Mouse (Mus musculus) small intestine, adult 2 months (tissue): Measurements from ENCODE around the gene Apba2. TPM values are rescaled to one million over a fixed set of nuclear protein-coding genes. Genes with fewer than 3 reads are reported as not detected.

Source experiments
- H3K27ac ChIP-seq: fragments of 200-500 bp; 2 replicates; pipeline ENCODE4 v1.5.1; 2012; ENCODE audit warnings: low read depth, low read length, control low read depth, inconsistent platforms; ENCODE audit not compliant: insufficient read depth
- H3K27me3 ChIP-seq: fragments of 200-500 bp; 2 replicates; pipeline ENCODE4 v1.6.1; 2012; ENCODE audit warnings: mild to moderate bottlenecking, moderate library complexity, low read length, inconsistent platforms; ENCODE audit not compliant: control insufficient read depth, insufficient read depth
- H3K36me3 ChIP-seq: fragments of 200-500 bp; 2 replicates; pipeline ENCODE4 v1.6.1; 2012; ENCODE audit warnings: mild to moderate bottlenecking, low read length, control low read depth, inconsistent platforms; ENCODE audit not compliant: control insufficient read depth, insufficient read depth
- H3K4me1 ChIP-seq: fragments of 200-500 bp; 2 replicates; pipeline ENCODE4 v1.6.1; 2012; ENCODE audit warnings: low read length, inconsistent platforms, mixed read lengths; ENCODE audit not compliant: control insufficient read depth, insufficient read depth, insufficient read length
- H3K4me3 ChIP-seq: fragments of 200-500 bp; 2 replicates; pipeline ENCODE4 v1.5.1; 2012; ENCODE audit warnings: low read depth, mild to moderate bottlenecking, control low read depth, inconsistent platforms, low read length, moderate library complexity
- CTCF ChIP-seq: fragments of 200-500 bp; IDR thresholded peaks from 2 replicates; pipeline ENCODE4 v1.5.1; 2012; ENCODE audit warnings: low read depth, mild to moderate bottlenecking, control low read depth, inconsistent platforms, low read length, moderate library complexity, mixed read lengths; ENCODE audit not compliant: insufficient replicate concordance, insufficient read length; ENCODE audit errors: extremely low read depth
- POLR2A ChIP-seq: fragments of 200-500 bp; IDR thresholded peaks from 2 replicates; pipeline ENCODE4 v1.6.1; 2012; ENCODE audit warnings: low read depth, mild to moderate bottlenecking, control low read depth, inconsistent platforms, low read length, moderate library complexity
- WGBS: fragments of 180-500 bp; shearing (Covaris S2); methylation state at CpG from one replicate; pipeline ENCODE4 v1.1.7; 2018; 5-methylcytosine and 5-hydroxymethylcytosine counted together
- polyA plus RNA-seq: library from polyadenylated mRNA; depleted of rRNA; stranded (reverse); fragments of >200 nt; gene quantifications from 2 replicates; pipeline ENCODE4 v1.2.3, GENCODE M21; 2012

The Apba2 gene
- polyA plus RNA-seq, 1 experiment = 3.0 TPM

DNA sequence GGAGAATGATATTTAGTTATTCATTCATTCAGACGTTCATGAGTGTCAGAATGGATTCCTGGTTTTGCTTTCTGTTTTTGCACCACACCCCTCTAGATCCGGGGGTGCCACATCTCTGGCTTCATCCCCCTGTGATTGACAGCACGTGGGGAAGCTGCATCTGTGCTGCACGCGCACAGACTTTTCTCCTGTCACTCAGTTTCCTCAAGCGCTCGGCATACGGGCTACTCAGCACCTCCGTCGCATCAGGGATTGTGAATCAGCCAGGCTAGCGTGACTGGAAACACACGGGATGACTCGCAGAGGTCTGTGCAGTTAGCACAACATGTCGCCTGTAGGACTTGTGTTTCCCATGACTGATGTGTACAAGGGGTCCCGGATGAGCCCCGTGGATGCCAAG lies 72.6 kb downstream of the Apba2 start:
- 81% methylated on average over 16 of the region's 16 CpGs for WGBS
- TF ChIP-seq CTCF = no peak
- TF ChIP-seq POLR2A = no peak
- H3K27ac ChIP-seq = no peak overlapping the region

DNA sequence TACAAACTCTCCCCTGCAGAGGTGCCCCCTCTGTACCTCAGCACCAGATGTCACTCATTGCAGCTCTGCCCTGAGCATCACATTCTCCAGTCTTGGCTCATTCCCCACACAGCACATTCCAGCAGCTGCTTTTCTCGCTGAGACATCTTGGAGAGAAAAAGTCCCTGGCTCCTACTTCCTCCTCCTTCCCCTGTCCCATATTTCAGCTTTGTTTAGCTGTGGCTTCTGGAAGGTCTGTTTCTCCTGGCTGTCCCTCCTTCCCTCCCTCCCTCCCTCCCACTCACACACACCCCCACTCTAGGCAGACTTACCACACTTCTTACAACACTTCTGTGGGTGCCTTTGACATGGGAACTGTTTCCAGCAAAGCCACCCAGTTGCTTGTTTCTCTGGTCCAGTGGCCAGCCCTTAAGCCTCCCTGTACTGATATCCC lies 75.0 kb downstream of the Apba2 start:
- Histone ChIP-seq H3K4me3 (no peak overlapping the region), H3K36me3 (no peaks in the 10 kb centered on the region), H3K27me3 (no peaks in the 10 kb centered on the region), H3K27ac (no peak overlapping the region; the same call in 1 of the 2 replicates), H3K4me1 (no peaks in the 10 kb centered on the region)
- WGBS = 36% methylated on average over 1 of the region's 1 CpGs
- TF ChIP-seq POLR2A (no peak), CTCF (no peak)

More for the DNA sequence above, 72.6 kb downstream of the Apba2 start:
- Histone ChIP-seq H3K36me3 (no peaks in the 10 kb centered on the region), H3K27me3 (no peaks in the 10 kb centered on the region), H3K4me3 (no peak overlapping the region), H3K4me1 (no peaks in the 10 kb centered on the region)

DNA sequence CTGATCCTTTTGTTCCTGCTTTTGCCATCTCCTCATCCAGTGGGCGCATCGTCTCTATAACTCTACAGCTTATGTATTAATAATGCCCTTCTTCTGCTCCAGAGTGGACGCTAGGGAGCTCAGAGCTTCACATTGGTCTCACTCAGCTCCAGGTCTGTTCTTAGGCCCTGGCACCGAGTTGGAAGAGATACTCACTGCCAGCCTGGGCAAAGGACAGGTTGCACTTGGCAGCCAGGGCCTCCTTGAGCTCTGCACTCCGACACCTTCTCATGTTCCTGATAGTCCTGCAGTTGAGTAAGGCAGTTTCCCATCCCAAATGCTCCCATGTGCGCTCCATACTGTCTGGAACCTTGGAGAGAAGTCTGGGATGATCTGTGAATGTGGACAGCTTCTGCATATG lies 76.7 kb downstream of the Apba2 start:
- H3K27ac ChIP-seq = no peak overlapping the region
- H3K4me3 ChIP-seq = no peak overlapping the region
- 80% methylated on average over 6 of the region's 6 CpGs for WGBS
- no peaks in the 10 kb centered on the region for H3K27me3 ChIP-seq
- no peaks in the 10 kb centered on the region for H3K36me3 ChIP-seq
- H3K4me1 ChIP-seq = no peaks in the 10 kb centered on the region
- TF ChIP-seq POLR2A = no peak
- TF ChIP-seq CTCF = no peak

DNA sequence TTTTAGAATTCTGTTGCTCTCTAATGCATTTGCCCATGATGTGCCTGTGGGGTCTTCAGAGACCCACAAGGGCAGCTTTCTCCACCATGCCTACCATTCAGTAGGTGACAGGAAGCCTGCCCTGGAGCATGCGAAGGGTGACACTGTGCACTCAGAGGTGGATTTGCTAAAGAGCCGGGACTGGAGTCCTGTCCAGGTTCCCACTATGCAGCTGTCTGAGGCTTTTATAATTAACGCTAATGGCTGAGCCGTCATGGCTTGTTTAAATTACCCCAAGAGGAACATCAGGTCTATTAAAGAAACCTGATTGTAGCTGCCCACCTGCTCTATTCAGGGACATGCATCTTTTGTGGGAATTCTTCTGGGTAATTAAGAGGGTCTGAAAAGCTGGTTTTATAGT lies 78.4 kb downstream of the Apba2 start:
- Histone ChIP-seq H3K36me3 (no peaks in the 10 kb centered on the region), H3K4me1 (no peaks in the 10 kb centered on the region), H3K27ac (no peak overlapping the region), H3K4me3 (no peak overlapping the region), H3K27me3 (no peaks in the 10 kb centered on the region)
- TF ChIP-seq CTCF (no peak), POLR2A (no peak)
- WGBS = 70% methylated on average over 4 of the region's 4 CpGs

DNA sequence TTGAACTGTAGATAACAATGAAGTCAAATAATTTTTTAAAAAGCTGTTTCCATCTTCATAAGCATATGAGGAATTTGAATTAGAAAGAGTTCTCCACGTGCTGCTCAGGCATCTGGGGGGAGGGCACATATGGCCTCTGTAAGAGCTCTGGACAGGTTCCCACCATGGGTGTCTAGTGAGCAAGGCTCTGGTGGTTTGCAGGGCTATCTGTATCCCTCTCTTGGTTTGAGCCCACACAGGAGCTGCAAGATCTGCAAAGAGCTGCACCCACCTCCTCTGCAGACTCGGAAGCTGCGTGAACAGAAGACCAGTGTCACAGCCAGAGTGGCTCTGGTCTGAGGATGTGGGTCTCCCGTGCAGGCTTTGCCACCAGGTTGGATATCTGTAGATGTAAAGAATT lies 78.8 kb downstream of the Apba2 start:
- no peaks in the 10 kb centered on the region for H3K36me3 ChIP-seq
- WGBS = 65% methylated on average over 4 of the region's 4 CpGs
- H3K27me3 ChIP-seq = no peaks in the 10 kb centered on the region
- H3K4me1 ChIP-seq = no peaks in the 10 kb centered on the region
- H3K27ac ChIP-seq = no peak overlapping the region
- TF ChIP-seq POLR2A (no peak), CTCF (no peak)
- H3K4me3 ChIP-seq = no peak overlapping the region

DNA sequence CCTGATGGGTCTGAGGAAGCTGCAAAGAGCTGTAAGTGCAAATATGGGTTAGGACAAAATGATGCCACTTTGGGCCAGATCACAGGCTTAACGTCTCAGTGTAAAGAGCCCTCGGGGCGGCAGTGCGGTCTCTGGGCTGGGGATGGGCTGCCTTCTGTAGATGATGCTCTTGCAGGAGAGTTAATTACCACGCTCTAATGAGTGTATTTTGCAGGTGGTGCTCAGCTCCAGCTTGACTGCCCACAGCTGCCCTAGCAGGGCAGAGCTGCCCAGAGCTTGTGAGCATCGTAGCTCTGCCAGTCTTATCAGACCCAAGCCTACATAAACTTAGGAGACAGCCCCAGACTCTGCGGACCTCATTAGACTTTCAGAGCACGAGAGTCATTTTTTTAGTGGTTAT lies 80.9 kb downstream of the Apba2 start:
- Histone ChIP-seq H3K27ac (no peak overlapping the region), H3K4me3 (no peak overlapping the region), H3K36me3 (no peaks in the 10 kb centered on the region), H3K4me1 (no peaks in the 10 kb centered on the region), H3K27me3 (no peaks in the 10 kb centered on the region)
- TF ChIP-seq POLR2A = no peak
- TF ChIP-seq CTCF = no peak
- 78% methylated on average over 8 of the region's 8 CpGs for WGBS

DNA sequence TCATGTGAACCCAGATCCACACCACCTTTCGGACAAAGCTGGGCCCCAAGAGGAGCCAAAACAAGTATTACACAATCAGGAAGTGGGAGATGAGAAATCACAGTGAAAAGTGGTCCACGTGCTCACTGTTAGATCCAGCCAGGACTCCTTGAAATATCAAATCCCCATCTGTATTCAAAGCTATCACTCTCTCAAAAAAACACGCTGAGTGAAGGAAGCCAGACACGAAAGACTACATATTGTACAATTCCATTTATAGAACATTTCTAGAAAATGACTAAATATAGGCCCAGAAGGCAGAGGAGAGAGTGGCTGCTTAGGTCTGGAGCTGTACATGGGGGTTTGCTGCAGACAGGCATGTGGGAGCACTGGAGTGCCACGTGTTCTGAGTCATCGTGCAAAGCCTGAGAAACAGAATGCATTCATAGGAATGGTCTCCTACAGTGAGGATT lies 82.2 kb downstream of the Apba2 start:
- no peaks in the 10 kb centered on the region for H3K36me3 ChIP-seq
- WGBS = 72% methylated on average over 6 of the region's 6 CpGs
- H3K27ac ChIP-seq = no peak overlapping the region
- no peak overlapping the region for H3K4me3 ChIP-seq
- no peaks in the 10 kb centered on the region for H3K27me3 ChIP-seq
- H3K4me1 ChIP-seq = no peaks in the 10 kb centered on the region
- TF ChIP-seq POLR2A (no peak), CTCF (no peak)
